Mouse (Mus musculus) granulocyte monocyte progenitor cell, adult 5-6 weeks (primary cell): ENCODE data around the gene Cfl1. TPM values are rescaled to one million over a fixed set of nuclear protein-coding genes. Genes with fewer than 3 reads are reported as not detected.
"Not testable (repeated sequence)": the region's sequence is repeated elsewhere in the genome, so short reads cannot be mapped to it uniquely, and the experiment has no call there.

ENCODE experiments used
- ATAC-seq: replicated peaks from 2 replicates; pipeline ENCODE4 v1.8.0; 2016; ENCODE audit warnings: mild to moderate bottlenecking, moderate TSS enrichment, inconsistent platforms; ENCODE audit not compliant: poor library complexity, severe bottlenecking
- total RNA-seq, 2 experiments: library from RNA; stranded (forward) in 1 of 2; stranded (reverse) in 1 of 2; fragments of 200-712, 200-1000 nt in 1 of 2; fragments of >200 nt in 1 of 2; fragmentation: Nextera tagmentation in 1 of 2; gene quantifications; 2 replicates each; pipeline ENCODE4 v1.2.3; 2014 to 2017

Cfl1 gene
- total RNA-seq, 2 experiments from 2014 or later: 1,162 to 1,245 TPM

- peak; percentile 29 for ATAC-seq
These were observed 2.3 kb upstream of the Cfl1 start, which contains the start of gene Mus81 for GRCm38 (mm10) chr19:5487768-5488550. Mus81 (minus strand) TSS chr19:5488402.

- peak; percentile 51 for ATAC-seq
These were observed 1.2 kb upstream of the Cfl1 start for GRCm38 (mm10) chr19:5488878-5489571.

DNA sequence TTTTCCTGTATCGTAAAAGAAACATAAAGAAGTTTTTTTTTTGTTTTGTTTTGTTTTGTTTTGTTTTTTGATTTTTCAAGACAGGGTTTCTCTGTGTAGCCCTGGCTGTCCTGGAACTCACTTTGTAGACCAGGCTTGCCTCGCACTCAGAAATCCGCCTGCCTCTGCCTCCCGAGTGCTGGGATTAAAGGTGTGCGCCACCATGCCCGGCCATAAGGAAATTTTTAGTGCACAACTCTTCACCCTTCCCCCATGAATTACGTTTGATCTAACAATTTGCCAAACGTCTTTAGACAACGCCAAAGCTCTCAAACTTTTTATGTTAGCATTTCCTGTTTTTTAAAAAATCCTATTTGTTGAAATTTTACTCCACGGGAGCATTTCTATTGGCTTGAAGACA is 534 bp upstream of the Cfl1 start:
- ATAC-seq: not testable (repeated sequence)

DNA sequence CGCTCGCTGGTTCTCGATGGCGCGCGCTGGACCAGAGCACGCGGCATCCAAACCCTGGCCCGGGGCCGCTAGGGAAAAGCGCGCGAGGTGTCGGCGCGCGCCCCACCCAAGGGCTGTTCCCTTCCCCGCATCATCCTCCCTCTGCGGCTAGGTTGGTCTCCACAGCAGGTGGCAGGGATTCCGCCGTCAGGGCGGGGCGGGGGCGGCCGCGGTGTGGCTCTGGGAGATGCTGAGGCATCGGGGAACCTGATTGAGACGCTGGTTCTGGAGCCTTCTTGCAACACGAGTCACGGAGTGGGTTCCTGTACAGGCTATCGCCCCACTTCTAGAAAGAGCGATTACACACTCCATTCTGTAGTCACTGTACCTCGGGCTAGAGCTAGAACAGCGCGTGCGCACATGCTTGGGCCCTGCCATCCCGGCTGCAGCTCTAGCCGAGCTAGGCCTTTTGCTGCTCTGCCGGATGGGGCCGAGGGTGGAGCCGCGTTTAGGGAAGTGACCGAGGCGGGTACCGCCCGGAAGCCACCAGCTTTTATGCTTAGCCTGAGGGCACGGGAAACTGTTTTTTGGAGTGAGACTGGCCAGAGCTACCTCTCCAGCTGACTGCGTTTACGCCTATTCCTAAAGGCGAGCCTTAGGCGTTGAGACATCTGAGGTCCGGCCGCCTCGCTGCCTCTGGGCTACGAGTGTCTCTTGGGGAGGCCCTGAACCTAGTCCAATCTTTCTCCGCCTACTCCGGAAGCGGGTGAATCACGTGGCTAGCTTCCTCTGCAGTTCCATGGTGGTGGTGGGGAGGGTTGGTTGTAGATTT is 848 bp downstream of the Cfl1 start:
- peak; percentile 31 for ATAC-seq

DNA sequence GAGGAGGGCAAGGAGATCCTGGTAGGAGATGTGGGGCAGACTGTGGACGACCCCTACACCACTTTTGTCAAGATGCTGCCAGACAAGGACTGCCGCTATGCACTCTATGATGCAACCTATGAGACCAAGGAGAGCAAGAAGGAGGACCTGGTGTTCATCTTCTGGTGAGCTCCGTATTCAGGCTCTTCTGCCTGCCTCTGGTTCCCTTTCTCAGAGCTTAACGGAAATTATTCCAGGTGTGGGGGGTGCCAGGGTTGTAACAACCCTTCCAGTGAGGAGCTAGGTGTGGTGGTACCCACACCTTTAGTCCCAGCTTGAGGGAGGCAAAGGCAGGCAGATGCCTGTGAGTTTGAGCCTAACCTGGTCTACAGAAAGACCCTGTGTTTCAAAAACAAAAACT is 2.4 kb downstream of the Cfl1 start:
- ATAC-seq: no peak

GRCm38 (mm10) chr19:5493301-5493721 is 3.1 kb downstream of the Cfl1 start:
- not testable (repeated sequence) for ATAC-seq

DNA sequence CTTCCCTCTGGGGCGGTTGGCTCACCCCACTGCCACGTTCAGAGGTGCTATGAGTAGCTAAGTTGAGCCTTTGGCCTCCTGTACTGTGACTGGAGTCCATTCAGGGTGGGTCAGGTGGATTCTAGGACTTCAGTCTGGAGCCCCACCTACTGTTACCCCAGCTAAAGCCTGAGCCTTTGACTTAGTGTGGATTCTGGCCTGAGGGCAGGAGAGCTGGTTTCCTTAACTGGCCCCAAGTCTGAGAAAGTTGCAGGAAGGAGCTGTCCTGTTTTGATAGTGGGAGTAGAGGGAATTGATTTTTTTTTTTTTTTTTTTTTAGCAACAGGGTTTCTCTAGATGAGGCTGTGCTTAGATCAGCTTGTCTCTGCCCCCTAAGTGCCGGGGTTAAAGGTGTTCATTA is 4.1 kb downstream of the Cfl1 start:
- ATAC-seq: no peak

DNA sequence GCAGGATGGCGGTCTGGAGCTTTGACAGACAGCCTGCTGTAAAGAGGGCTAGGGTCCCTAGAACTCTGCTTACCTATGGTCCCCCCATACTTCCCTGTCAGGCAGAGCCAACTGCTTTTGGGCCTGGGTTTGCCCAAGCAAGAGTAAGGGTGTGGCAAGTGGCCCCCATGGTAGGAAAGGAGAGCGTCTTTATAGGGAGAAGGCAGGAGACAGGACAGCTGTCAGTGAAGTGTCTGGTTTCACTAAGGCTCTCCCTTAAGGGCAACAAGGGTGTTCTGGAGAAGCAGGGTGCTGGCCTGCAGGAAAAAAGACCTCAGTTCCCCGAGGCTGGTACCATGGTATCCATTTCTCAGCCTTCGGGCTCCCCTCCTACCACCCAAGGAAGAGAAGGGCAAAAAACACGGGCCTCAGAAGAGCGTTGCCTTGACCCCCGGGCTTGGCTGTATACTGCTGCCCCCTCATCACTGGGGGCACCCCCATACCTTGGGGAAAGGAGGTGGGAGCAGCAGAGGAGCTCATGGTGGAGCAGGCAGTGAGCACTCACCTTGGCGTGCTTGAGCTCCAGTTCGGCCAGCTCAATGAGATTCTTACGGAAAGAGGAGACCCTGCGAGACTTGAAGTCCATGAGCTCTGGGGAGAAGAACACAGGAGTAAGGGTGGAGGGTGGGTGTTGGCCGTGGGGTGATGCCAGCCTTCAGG is 5.2 kb downstream of the Cfl1 start:
- no peak for ATAC-seq

GRCm38 (mm10) chr19:5496052-5496370 is 5.8 kb downstream of the Cfl1 start:
- no peak for ATAC-seq

- ATAC-seq: no peak
These were observed 10.1 kb downstream of the Cfl1 start for GRCm38 (mm10) chr19:5500330-5500875.

GRCm38 (mm10) chr19:5503687-5504086 is 13.4 kb downstream of the Cfl1 start, which contains the start of gene 1700020D05Rik:
1700020D05Rik (minus strand) TSS chr19:5503787.
- ATAC-seq: no peak

GRCm38 (mm10) chr19:5510031-5511026 is 20.1 kb downstream of the Cfl1 start, which contains the start of gene Snx32:
Snx32 (minus strand) TSS chr19:5510538.
- peak; percentile 85 for ATAC-seq

DNA sequence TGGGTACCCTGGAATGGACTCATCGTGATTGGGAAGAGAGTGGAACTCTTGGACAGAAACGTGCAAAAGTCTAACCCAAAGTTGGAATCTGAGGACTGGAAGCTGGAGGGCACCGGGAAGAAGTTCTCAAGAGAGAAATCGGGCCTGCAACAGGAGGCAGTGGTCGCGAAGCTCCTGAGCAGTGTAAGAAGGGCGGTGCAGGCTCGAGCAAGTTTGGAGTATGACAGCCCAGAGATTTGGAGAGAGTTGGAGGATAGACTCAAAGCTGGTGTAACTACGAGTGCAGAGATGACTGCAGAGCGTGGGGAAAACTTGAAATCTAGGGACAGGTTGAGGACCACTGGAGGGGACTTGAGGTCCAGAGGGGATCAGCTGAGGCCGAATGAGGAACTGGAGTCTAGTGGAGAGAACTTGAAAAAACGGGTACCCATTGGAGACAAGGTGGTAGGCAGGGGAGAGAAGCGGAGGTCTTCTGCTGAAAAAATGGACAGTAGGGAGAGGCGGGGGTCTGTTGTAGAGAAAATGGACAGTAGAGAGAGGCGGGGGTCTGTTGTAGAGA is 20.9 kb downstream of the Cfl1 start:
- ATAC-seq: no peak

GRCm38 (mm10) chr19:5512091-5513004 is 22.1 kb downstream of the Cfl1 start:
- peak; percentile 73 for ATAC-seq

- no peak for ATAC-seq
These were observed 22.7 kb downstream of the Cfl1 start for GRCm38 (mm10) chr19:5513005-5513349.

DNA sequence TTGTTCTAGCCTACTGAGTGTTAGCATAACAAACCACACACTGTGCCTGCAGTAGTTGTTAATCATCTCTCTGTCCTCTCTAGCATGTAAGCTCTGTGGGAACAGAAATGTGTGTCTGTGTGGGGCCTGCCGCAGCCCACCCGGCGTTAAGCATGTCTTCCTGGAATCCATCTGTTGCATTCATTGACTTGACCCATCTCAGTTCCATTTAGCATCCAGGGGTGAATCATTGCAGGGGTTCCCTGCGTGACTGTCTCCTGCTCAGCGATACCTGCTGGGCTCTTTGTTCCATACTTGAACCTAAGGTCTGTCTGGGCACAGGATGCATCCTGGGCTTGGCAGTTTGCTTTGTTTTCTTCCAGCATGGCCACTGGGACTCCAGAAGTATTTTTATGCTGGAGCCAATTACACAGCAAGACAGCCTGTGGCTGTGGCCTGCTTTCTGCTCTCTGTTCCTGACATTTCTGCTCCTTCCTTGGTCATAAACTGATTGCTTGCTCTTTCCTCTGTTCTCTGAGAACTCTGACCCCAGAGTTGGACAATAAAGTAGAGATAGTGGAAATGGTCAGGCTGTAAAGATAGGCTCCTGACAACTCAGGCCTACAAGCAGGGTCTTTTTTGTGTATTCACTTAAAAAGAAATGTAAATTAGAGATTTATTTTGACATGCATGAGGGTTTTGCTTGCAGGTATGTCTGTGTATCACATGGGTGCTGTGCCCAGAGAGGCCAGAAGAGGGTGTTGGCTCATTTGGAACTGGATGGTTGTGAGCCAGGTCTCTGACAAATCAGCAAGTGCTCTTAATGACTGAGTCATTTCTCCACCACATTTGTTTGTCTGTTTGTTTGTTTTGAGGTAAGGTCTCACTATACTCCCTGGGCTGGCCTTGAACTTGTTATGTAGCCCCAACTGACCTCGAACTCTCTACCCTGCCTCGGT is 25.9 kb downstream of the Cfl1 start:
- ATAC-seq: no peak
